Mouse (Mus musculus) central nervous system, embryonic 18 days (tissue): ENCODE results near the gene Olfr543. TPM values are rescaled to one million over a fixed set of nuclear protein-coding genes. Genes with fewer than 3 reads are reported as not detected.

Experiments
- polyA plus RNA-seq: library from polyadenylated mRNA; depleted of rRNA; stranded (reverse); fragments of >200 nt; gene quantifications from 2 replicates; pipeline ENCODE4 v1.2.3, GENCODE M21; 2012; rRNA removed

Gene Olfr543
- polyA plus RNA-seq = not detected in 2 replicates

GRCm38 (mm10) chr7:102481579-102481978, at the start of gene Olfr543:
Olfr543 (minus strand) TSS chr7:102481679.

GRCm38 (mm10) chr7:102499473-102499872, 18.0 kb upstream of the Olfr543 start, which contains the start of gene Olfr545:
Olfr545 (minus strand) TSS chr7:102499573.

GRCm38 (mm10) chr7:102488161-102488560, 6.7 kb upstream of the Olfr543 start, which contains the start of gene Olfr544:
Olfr544 (minus strand) TSS chr7:102488313.

GRCm38 (mm10) chr7:102441657-102442391, 39.7 kb downstream of the Olfr543 start, which contains the start of gene Rrm1:
Rrm1 (plus strand) TSS chr7:102441695.

Other genes starting within 250 kb of the Olfr543 start
- gene Rhog, start 225.6 kb downstream of the Olfr543 start, polyA plus RNA-seq = 10.6 and 11.1 TPM in 2 replicates
- gene Stim1, start 213.9 kb downstream of the Olfr543 start, polyA plus RNA-seq = 23.7 TPM in 2 replicates
- gene Rrm1, start 40.0 kb downstream of the Olfr543 start, polyA plus RNA-seq = 26.3 and 30.2 TPM in 2 replicates
- gene Olfr544, start 6.6 kb upstream of the Olfr543 start, polyA plus RNA-seq = not detected in 2 replicates
- gene Olfr545, start 17.9 kb upstream of the Olfr543 start, polyA plus RNA-seq = 0.05 TPM in 1 of 2 replicates, not detected in the other
- not detected in 2 replicates for gene Olfr547, start 53.1 kb upstream of the Olfr543 start, polyA plus RNA-seq
- not detected in 2 replicates for gene Olfr548-ps1, start 59.2 kb upstream of the Olfr543 start, polyA plus RNA-seq
- gene Olfr549, start 68.2 kb upstream of the Olfr543 start, polyA plus RNA-seq = not detected in 2 replicates
- gene Trim21, start 83.8 kb upstream of the Olfr543 start, polyA plus RNA-seq = 1.8 and 2.0 TPM in 2 replicates
- gene Olfr550, start 89.8 kb upstream of the Olfr543 start, polyA plus RNA-seq = not detected in 2 replicates
- gene Olfr551, start 110.2 kb upstream of the Olfr543 start, polyA plus RNA-seq = not detected in 2 replicates
- gene Olfr552, start 116.1 kb upstream of the Olfr543 start, polyA plus RNA-seq = not detected in 2 replicates
- gene Olfr553, start 136.5 kb upstream of the Olfr543 start, polyA plus RNA-seq = not detected in 2 replicates
- not detected in 2 replicates for gene Olfr554, start 156.8 kb upstream of the Olfr543 start, polyA plus RNA-seq
- gene Olfr555, start 177.1 kb upstream of the Olfr543 start, polyA plus RNA-seq = not detected in 2 replicates
- not detected in 2 replicates for gene Olfr556, start 183.2 kb upstream of the Olfr543 start, polyA plus RNA-seq
- 13.5 and 14.2 TPM in 2 replicates for gene Trim68, start 205.6 kb upstream of the Olfr543 start, polyA plus RNA-seq
- gene Olfr557, start 214.2 kb upstream of the Olfr543 start, polyA plus RNA-seq = not detected in 2 replicates
- 0.05 and 0.15 TPM in 2 replicates for gene Olfr558, start 220.5 kb upstream of the Olfr543 start, polyA plus RNA-seq
- gene Olfr33, start 237.4 kb upstream of the Olfr543 start, polyA plus RNA-seq = not detected in 2 replicates
- not detected in 2 replicates for gene Olfr559, start 245.8 kb upstream of the Olfr543 start, polyA plus RNA-seq